Mouse (Mus musculus) spleen, postnatal 10 days (tissue): ENCODE measurements around the gene Clcn5.

ENCODE experiments used
- DNase-seq, 2 experiments: peaks; one replicate each; pipeline ENCODE4 v3.0.0; 2021 to 2022; ENCODE audit warnings: low spot score in 2 of 2

The Clcn5 gene

DNA sequence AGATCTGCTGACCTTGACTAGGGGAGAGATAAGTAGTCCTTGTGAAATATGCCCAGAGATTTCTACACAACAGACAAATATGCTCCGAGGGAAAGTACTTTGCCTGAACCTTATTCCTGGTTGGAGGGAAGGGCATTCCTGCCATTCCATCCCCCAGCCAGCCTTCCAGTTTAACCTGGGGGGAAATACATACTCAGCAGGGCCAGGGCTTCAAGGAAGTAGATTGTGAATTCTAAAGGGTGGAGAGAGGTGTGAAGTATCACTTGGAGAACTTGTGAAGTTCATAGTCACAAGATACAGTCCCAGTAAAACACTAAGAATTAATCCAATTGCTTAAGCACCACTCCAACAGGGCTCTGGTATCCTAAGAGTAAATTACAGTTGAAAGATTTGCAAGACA, 121.3 kb downstream of the Clcn5 start:
- no peak for DNase-seq

DNA sequence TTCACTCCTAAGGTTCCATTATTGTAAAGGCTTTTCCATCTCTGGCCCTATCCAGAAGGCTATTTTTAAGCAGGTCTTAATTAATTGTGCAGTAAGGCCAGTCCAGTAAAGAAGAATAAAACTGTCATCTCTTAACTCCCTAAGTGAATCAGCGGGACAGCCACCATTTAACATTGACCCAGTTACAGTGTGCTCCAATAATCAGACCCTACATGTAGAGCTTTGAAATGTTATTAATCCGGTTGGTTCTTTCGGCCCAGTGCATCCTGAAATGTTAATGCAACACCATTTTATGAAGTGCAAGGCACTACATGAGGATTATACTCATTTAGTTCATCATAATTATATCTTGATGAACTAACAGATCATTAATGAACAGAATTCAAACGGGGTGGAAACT, 128.3 kb downstream of the Clcn5 start:
- no peak for DNase-seq

DNA sequence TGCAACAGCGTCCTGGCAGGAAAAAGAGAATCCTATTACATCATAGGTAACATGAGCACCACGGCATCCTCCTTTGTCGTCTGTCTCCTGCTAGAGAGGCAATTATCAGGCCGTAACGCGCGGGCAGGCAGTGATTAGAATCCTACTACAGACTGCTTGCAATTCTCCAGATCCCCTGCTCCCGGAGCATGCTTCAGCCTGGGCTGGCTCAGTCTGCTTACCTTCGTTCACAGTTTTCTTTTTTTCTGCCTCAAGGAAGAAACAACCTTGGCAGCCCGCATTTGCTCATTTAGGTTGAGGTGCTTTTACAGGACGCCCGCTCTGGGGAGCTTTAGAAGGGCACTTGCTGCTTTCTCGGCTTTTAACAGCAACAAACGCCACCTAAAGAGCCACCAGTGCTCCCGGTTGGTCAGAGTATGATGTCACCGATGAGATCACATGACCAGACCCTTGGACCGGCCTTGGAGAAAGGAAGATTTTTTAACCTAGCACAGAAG, 130.8 kb downstream of the Clcn5 start:
- no peak for DNase-seq

DNA sequence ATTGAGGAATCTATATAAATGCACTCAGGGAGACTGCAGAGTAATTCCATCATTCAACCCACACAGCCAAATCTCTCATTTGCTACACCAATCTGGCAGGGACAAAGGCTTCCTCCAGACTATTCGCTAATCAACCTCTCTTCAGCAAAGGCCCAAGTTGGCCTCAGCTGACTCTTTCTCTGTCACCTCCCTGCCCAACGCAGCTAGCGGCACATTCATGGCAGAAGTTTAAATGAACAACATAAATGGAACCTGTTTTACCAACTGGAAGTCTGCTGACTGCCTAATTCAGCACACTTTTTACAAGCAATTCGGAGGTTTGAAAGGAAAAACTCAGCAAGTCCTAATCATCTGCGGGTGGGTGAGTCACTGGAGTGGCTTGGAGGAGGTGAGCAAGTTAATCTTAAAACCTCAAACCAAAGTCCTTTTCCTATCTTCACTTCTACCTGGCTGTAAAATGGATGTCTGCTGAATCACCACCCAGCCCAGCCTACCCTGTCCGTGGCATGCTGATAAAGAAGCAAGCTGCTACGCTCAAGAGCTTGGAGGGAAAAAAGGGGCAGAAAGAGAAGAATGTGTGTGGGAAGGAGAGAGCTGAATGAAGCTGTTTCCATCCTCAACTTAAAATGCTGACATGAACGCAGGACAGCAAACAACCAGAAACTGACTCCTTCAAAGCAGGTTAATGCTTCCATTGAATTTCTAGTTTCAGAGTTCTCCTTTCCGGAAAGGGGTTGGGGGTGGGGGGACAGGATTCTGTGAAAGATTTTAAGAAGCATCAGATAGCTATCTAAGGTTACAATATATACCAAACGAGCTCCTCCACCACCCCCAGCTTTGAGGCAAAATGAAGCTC, 131.5 kb downstream of the Clcn5 start:
- no peak for DNase-seq

DNA sequence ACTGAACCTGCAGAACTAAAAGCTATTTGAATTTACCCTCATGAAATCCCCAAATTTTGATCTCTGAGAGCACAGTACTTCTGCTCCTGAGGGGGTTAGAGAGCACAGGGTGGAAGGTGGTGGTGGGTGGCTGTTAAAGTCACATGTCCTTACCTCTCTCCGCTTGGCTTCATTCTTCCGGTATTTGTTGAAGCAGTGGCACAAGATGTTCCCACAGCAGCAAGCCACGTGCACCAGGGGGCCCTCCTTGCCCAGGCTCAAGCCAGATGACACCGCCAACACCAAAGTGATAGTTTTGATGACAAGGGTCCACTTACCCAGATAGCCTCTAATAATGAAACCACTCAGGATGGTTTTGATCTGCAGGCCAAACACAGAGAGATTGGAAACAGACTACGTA, 149.0 kb downstream of the Clcn5 start:
- DNase-seq: peak in 1 of 2 experiments; percentile 25

DNA sequence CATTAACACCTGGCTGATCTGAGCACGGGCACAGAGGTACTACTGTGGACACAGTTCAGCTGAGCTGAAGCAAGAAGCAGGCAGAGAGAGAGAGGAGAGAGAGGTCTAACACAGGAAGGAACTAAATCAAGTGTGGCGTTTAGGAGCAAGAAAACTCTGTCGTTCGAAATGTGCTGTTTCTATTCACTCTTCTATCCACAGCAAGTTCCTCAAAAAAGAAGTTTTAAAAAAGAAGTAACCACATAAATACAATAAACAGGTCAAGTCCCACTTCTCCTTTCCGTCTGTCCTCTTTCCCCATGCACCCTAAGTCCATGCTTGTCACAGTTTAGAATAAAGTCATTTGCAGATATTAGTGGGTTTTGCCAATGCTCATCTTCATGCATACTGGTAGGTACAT, 150.4 kb downstream of the Clcn5 start:
- DNase-seq: no peak

DNA sequence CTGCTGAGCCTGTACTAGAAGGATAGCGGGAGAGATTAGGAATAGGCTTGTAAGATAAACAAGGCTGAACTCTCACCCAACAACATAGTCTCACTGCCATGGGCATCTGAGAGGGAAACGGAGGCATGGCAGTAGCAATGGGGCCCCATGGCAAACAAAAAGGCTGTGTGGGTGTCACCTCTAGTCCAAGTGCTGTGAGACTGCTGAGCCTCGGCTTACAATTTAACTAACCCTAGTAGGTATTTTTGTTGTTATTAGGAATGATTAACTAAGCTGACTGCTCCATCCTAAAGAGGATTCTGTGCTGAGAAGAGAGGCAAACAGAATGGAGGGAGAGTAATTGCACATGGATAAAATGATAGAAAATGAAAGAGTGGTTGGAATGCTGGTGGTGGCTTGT, 161.2 kb downstream of the Clcn5 start:
- DNase-seq: no peak

DNA sequence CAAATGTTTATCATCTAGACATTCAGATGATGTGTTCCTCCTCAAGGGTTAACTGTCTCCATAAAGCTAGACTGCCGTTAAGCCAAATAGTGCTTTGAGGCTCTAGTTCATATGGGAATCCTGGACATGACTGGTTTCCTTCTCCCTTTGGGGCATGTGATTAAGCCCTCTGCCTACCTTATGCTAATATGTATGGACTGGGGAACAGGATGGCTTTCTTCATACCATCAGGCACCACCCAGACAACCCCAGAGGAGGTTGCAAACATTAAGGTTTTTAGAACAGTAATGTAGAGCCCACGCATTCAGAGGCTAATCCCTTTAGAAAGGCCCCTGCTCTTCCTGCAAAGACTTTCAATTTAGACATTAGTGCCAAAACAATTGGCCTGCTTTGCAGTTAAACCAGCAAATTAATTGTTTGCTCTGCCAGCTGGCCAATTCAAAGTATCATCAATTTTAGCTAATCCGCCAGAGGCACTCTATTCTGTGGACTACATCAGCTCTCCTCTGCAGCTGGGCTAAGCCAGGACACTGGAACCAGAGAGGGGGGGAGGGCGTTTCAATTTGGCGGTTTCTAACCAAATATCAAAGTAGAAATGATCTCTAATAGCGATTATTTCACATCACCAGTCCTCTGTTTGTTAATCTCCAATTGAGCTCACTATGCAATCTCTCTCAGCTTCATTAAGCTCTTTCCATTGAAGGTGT, 163.0 kb downstream of the Clcn5 start:
- DNase-seq: no peak

DNA sequence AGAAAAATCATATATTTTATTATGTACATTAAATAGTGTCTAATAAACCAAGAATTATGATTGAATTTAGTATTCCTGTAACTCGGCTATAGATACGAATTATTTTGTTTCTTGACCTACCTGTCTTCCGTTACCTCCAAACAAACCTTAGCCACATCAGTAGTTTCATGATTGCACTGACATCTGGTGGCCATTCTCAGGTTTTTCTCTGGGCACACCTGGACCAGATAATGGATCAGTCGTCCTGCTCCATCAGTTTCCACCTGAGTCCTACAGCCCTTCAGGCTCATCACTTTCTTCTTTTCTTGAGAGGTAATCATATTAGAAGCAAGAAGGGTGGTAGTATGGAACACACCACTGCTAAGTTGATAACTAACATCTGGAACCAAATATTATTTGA, 169.0 kb downstream of the Clcn5 start:
- DNase-seq: no peak

DNA sequence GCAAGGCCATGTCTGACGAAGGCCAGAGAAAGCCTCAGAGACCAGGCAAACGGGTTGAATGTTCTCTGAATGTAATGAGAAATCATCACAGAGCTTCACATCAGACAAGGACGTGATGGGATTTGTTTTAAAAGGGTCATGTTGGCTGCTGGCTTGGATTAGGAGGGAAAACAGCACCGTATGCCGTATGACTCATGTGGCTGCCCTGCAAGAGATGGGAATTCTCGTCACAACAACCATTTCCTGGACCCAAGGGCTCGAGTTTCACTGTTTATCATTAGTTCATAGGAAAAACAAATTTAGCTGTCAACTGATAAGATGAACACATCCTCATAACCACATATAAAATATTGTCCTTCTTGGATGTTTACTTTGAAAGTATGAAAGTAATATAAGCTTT, 173.0 kb downstream of the Clcn5 start:
- no peak for DNase-seq

DNA sequence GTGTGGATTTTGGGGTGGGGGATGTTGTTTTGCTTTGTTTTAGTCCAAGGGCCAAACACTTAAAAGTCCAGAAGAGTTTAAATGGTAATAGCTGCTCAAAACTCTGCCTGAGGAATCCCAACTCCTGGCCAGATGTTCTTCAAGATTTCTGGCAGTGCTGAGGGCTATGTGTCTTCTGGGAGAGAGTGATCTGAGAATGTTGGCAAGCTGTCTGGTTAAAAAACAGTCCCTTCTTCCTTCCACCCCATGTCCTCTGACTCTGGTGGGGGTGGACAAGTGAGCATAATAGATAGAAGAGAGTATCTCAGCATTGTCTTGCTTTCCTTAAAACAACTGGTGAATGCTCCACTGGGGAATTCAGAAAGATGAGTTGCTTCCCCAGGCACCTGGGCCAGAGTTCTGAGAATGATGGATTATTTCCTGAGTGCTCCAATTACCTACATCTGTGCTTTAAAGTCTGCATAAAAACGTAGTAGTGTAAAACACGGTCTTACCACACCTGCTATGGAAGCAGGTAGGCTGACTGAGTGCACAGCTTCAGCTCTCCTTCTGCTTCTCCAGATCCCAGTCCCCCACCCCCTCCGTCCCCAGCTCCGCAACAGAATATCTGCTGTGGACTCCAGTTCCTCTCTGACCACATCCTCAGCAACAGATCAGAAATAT, 197.4 kb downstream of the Clcn5 start:
- DNase-seq: no peak

DNA sequence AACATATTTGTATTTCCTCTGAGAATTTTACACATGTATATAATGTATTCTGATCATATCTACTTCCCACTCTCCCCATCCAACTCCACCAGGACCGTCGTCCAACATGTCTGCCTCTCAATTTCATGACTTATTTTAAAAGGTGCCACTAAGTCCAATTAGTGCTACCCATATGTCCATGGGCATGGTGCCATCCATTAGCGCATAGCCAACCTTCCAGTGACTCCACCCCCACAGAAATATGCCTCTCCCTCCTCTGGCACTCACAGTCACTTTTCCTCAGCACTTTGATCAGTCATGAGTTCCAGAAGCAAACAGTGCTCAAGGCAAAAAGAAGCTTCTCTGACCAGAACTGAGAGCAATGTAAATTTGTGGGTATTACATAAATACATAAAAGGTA, 204.3 kb downstream of the Clcn5 start:
- no peak for DNase-seq
